Mouse (Mus musculus) frontal cortex, adult 2 months (tissue): ENCODE results near the gene Zyg11b. TPM values are rescaled to one million over a fixed set of nuclear protein-coding genes. Genes with fewer than 3 reads are reported as not detected.

Experiments used
- DNase-seq, 2 experiments: peaks; one replicate each; pipeline ENCODE4 v3.0.0; 2022; ENCODE audit warnings: low spot score in 1 of 2; ENCODE audit errors: extremely low spot score in 1 of 2
- polyA plus RNA-seq: library from polyadenylated mRNA; depleted of rRNA; stranded (reverse); fragments of >200 nt; gene quantifications from 2 replicates; pipeline ENCODE4 v1.2.3, GENCODE M21; 2012; rRNA removed

The Zyg11b gene
- polyA plus RNA-seq, 1 experiment, result 47.5 TPM

- DNase-seq, result no peak
Measured at GRCm38 (mm10) chr4:108196277-108196855, 104.5 kb downstream of the Zyg11b start.

- DNase-seq, result no peak
Measured at GRCm38 (mm10) chr4:108192821-108193323, 108.0 kb downstream of the Zyg11b start.

DNA sequence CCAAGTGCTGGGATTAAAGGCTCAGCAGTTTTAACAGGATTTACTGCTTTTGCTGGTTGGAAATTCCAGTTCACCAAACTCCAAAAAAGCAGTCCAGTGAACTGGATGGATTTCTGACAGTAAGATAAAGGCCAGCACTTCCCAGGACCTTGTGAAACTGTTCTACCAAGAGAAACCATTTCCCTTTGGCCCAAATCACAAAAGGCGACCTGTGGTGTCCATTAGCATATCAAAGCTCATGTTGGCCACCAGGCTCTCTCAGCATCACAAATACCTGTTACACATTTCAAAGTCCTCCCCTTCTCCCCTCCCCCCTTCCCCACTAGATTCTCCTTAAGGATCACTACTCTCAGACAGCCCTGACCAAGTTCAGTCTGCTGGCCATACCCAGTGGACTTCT is 118.6 kb downstream of the Zyg11b start:
- no peak for DNase-seq

Other genes with a start within 250 kb of the Zyg11b start
- gene Podn, start 204.7 kb downstream of the Zyg11b start, polyA plus RNA-seq, result 8.4 and 10.9 TPM in 2 replicates
- 218 and 242 TPM in 2 replicates for gene Scp2, start 156.1 kb downstream of the Zyg11b start, polyA plus RNA-seq
- gene Echdc2, start 135.7 kb downstream of the Zyg11b start, polyA plus RNA-seq, result 40.9 and 47.6 TPM in 2 replicates
- gene Zyg11a, start 83.0 kb downstream of the Zyg11b start, polyA plus RNA-seq, result not detected in 2 replicates
- gene Coa7, start 27.0 kb upstream of the Zyg11b start, polyA plus RNA-seq, result 14.4 and 16.9 TPM in 2 replicates
- gene Shisal2a, start 82.3 kb upstream of the Zyg11b start, polyA plus RNA-seq, result 0.21 and 0.24 TPM in 2 replicates
- 8.7 and 9.5 TPM in 2 replicates for gene Gpx7, start 105.9 kb upstream of the Zyg11b start, polyA plus RNA-seq
- 70.3 and 75.9 TPM in 2 replicates for gene Tut4, start 158.3 kb upstream of the Zyg11b start, polyA plus RNA-seq